Mouse (Mus musculus): ENCODE results near the gene Anks1. TPM values are rescaled to one million over a fixed set of nuclear protein-coding genes. Genes with fewer than 3 reads are reported as not detected.

The Anks1 gene
- polyA plus RNA-seq, 1 experiment from 2014 or later, result 13.3 TPM

GRCm38 (mm10) chr17:28084964-28085363 lies 175.9 kb downstream of the Anks1 start:
- peaks cover 3% of the 10 kb centered on the region; the same call in 1 of the 2 replicates for H3K4me1 ChIP-seq (ENCODE audit: control insufficient read depth, insufficient read depth, low read length)
- H3K9ac ChIP-seq (replicated peaks; ENCODE audit: low read length), result peak overlapping the region; percentile 28; the same call in 1 of the 2 replicates
- H3K27me3 ChIP-seq (ENCODE audit: control insufficient read depth, insufficient read depth, low read length), result no peaks in the 10 kb centered on the region
- 2% methylated on average over 16 of the region's 16 CpGs for WGBS
- peak; percentile 95 for DNase-seq (ENCODE audit: low spot score)
- H3K4me3 ChIP-seq (ENCODE audit: low read depth, low read length), result no peak overlapping the region
- H3K36me3 ChIP-seq (replicated peaks; ENCODE audit: control insufficient read depth, insufficient read depth, low read depth, low read length), result no peaks in the 10 kb centered on the region
- ATAC-seq (replicated peaks; ENCODE audit: insufficient number of reproducible peaks, low FRiP score, low TSS enrichment, low read depth), result peak; percentile 29; the same call in 1 of the 2 replicates
- H3K27ac ChIP-seq (replicated peaks; ENCODE audit: low read depth, low read length), result no peak overlapping the region
- no peaks in the 10 kb centered on the region for H3K9me3 ChIP-seq (replicated peaks; ENCODE audit: control insufficient read depth, low read length)
- peak overlapping the region; percentile 24; the same call in 1 of the 2 replicates for H3K4me2 ChIP-seq (ENCODE audit: low read depth, low read length)

GRCm38 (mm10) chr17:28087430-28087829 lies 178.3 kb downstream of the Anks1 start:
- H3K9ac ChIP-seq (replicated peaks; ENCODE audit: low read length), result 0 out of 2 replicates have a peak overlapping the region, but pooled peaks have one; percentile 2
- ATAC-seq (replicated peaks; ENCODE audit: insufficient number of reproducible peaks, low FRiP score, low TSS enrichment, low read depth) (no peak), DNase-seq (ENCODE audit: low spot score) (peak; percentile 31)
- H3K4me3 ChIP-seq (ENCODE audit: low read depth, low read length), result no peak overlapping the region
- 16% methylated on average over 5 of the region's 5 CpGs for WGBS
- H3K27ac ChIP-seq (replicated peaks; ENCODE audit: low read depth, low read length), result no peak overlapping the region; the same call in 1 of the 2 replicates
- H3K9me3 ChIP-seq (replicated peaks; ENCODE audit: control insufficient read depth, low read length), result no peaks in the 10 kb centered on the region
- no peaks in the 10 kb centered on the region for H3K27me3 ChIP-seq (ENCODE audit: control insufficient read depth, insufficient read depth, low read length)
- peaks cover 2% of the 10 kb centered on the region; the same call in 1 of the 2 replicates for H3K4me1 ChIP-seq (ENCODE audit: control insufficient read depth, insufficient read depth, low read length)
- H3K4me2 ChIP-seq (ENCODE audit: low read depth, low read length), result no peak overlapping the region
- H3K36me3 ChIP-seq (replicated peaks; ENCODE audit: control insufficient read depth, insufficient read depth, low read depth, low read length), result no peaks in the 10 kb centered on the region

GRCm38 (mm10) chr17:28088718-28089117 lies 179.6 kb downstream of the Anks1 start:
- peaks cover 2% of the 10 kb centered on the region; the same call in 1 of the 2 replicates for H3K4me1 ChIP-seq (ENCODE audit: control insufficient read depth, insufficient read depth, low read length)
- no peak overlapping the region for H3K4me2 ChIP-seq (ENCODE audit: low read depth, low read length)
- no peaks in the 10 kb centered on the region for H3K9me3 ChIP-seq (replicated peaks; ENCODE audit: control insufficient read depth, low read length)
- DNase-seq (ENCODE audit: low spot score) (no peak), ATAC-seq (replicated peaks; ENCODE audit: insufficient number of reproducible peaks, low FRiP score, low TSS enrichment, low read depth) (no peak)
- WGBS, result 94% methylated on average over 6 of the region's 6 CpGs
- no peaks in the 10 kb centered on the region for H3K36me3 ChIP-seq (replicated peaks; ENCODE audit: control insufficient read depth, insufficient read depth, low read depth, low read length)
- H3K27ac ChIP-seq (replicated peaks; ENCODE audit: low read depth, low read length), result no peak overlapping the region
- no peak overlapping the region for H3K4me3 ChIP-seq (ENCODE audit: low read depth, low read length)
- no peak overlapping the region for H3K9ac ChIP-seq (replicated peaks; ENCODE audit: low read length)
- H3K27me3 ChIP-seq (ENCODE audit: control insufficient read depth, insufficient read depth, low read length), result no peaks in the 10 kb centered on the region

GRCm38 (mm10) chr17:28092297-28092696 lies 183.2 kb downstream of the Anks1 start:
- WGBS, result 93% methylated on average over 2 of the region's 2 CpGs
- ATAC-seq (replicated peaks; ENCODE audit: insufficient number of reproducible peaks, low FRiP score, low TSS enrichment, low read depth), result no peak
- no peak overlapping the region for H3K4me3 ChIP-seq (ENCODE audit: low read depth, low read length)
- H3K36me3 ChIP-seq (replicated peaks; ENCODE audit: control insufficient read depth, insufficient read depth, low read depth, low read length), result no peaks in the 10 kb centered on the region
- H3K9ac ChIP-seq (replicated peaks; ENCODE audit: low read length), result no peak overlapping the region
- H3K4me2 ChIP-seq (ENCODE audit: low read depth, low read length), result no peak overlapping the region
- H3K9me3 ChIP-seq (replicated peaks; ENCODE audit: control insufficient read depth, low read length), result peaks cover 3% of the 10 kb centered on the region; the same call in 1 of the 2 replicates
- DNase-seq (ENCODE audit: low spot score), result no peak
- no peaks in the 10 kb centered on the region for H3K27me3 ChIP-seq (ENCODE audit: control insufficient read depth, insufficient read depth, low read length)
- H3K4me1 ChIP-seq (ENCODE audit: control insufficient read depth, insufficient read depth, low read length), result peaks cover 2% of the 10 kb centered on the region; the same call in 1 of the 2 replicates
- H3K27ac ChIP-seq (replicated peaks; ENCODE audit: low read depth, low read length), result no peak overlapping the region

- peaks cover 3% of the 10 kb centered on the region; the same call in 1 of the 2 replicates for H3K9me3 ChIP-seq (replicated peaks; ENCODE audit: control insufficient read depth, low read length)
- no peaks in the 10 kb centered on the region for H3K36me3 ChIP-seq (replicated peaks; ENCODE audit: control insufficient read depth, insufficient read depth, low read depth, low read length)
- H3K4me3 ChIP-seq (ENCODE audit: low read depth, low read length), result no peak overlapping the region
- H3K4me2 ChIP-seq (ENCODE audit: low read depth, low read length), result no peak overlapping the region
- ATAC-seq (replicated peaks; ENCODE audit: insufficient number of reproducible peaks, low FRiP score, low TSS enrichment, low read depth) (no peak), DNase-seq (ENCODE audit: low spot score) (no peak)
- no peak overlapping the region for H3K27ac ChIP-seq (replicated peaks; ENCODE audit: low read depth, low read length)
- no peak overlapping the region for H3K9ac ChIP-seq (replicated peaks; ENCODE audit: low read length)
- no peaks in the 10 kb centered on the region for H3K4me1 ChIP-seq (ENCODE audit: control insufficient read depth, insufficient read depth, low read length)
- 83% methylated on average over 3 of the region's 3 CpGs for WGBS
- no peaks in the 10 kb centered on the region for H3K27me3 ChIP-seq (ENCODE audit: control insufficient read depth, insufficient read depth, low read length)
Observed at GRCm38 (mm10) chr17:28093837-28094236, 184.7 kb downstream of the Anks1 start.

- no peak for ATAC-seq (replicated peaks; ENCODE audit: insufficient number of reproducible peaks, low FRiP score, low TSS enrichment, low read depth)
- H3K27ac ChIP-seq (replicated peaks; ENCODE audit: low read depth, low read length), result no peak overlapping the region
- no peak overlapping the region for H3K4me2 ChIP-seq (ENCODE audit: low read depth, low read length)
- DNase-seq (ENCODE audit: low spot score), result no peak
- H3K4me3 ChIP-seq (ENCODE audit: low read depth, low read length), result no peak overlapping the region
- WGBS, result 90% methylated on average over 10 of the region's 10 CpGs
- H3K9me3 ChIP-seq (replicated peaks; ENCODE audit: control insufficient read depth, low read length), result peaks cover 3% of the 10 kb centered on the region; the same call in 1 of the 2 replicates
- no peak overlapping the region for H3K9ac ChIP-seq (replicated peaks; ENCODE audit: low read length)
- no peaks in the 10 kb centered on the region for H3K4me1 ChIP-seq (ENCODE audit: control insufficient read depth, insufficient read depth, low read length)
- no peaks in the 10 kb centered on the region for H3K36me3 ChIP-seq (replicated peaks; ENCODE audit: control insufficient read depth, insufficient read depth, low read depth, low read length)
- no peaks in the 10 kb centered on the region for H3K27me3 ChIP-seq (ENCODE audit: control insufficient read depth, insufficient read depth, low read length)
Observed at GRCm38 (mm10) chr17:28096418-28096817, 187.3 kb downstream of the Anks1 start.

- Histone ChIP-seq H3K4me1 (ENCODE audit: control insufficient read depth, insufficient read depth, low read length) (no peaks in the 10 kb centered on the region; the same call in 1 of the 2 replicates), H3K9ac (replicated peaks; ENCODE audit: low read length) (no peak overlapping the region), H3K9me3 (replicated peaks; ENCODE audit: control insufficient read depth, low read length) (peaks cover 3% of the 10 kb centered on the region; the same call in 1 of the 2 replicates), H3K27ac (replicated peaks; ENCODE audit: low read depth, low read length) (no peak overlapping the region), H3K4me2 (ENCODE audit: low read depth, low read length) (no peak overlapping the region), H3K4me3 (ENCODE audit: low read depth, low read length) (no peak overlapping the region), H3K36me3 (replicated peaks; ENCODE audit: control insufficient read depth, insufficient read depth, low read depth, low read length) (no peaks in the 10 kb centered on the region), H3K27me3 (ENCODE audit: control insufficient read depth, insufficient read depth, low read length) (no peaks in the 10 kb centered on the region)
- 90% methylated on average over 13 of the region's 13 CpGs for WGBS
- DNase-seq (ENCODE audit: low spot score) (no peak), ATAC-seq (replicated peaks; ENCODE audit: insufficient number of reproducible peaks, low FRiP score, low TSS enrichment, low read depth) (no peak)
Observed at GRCm38 (mm10) chr17:28097308-28097707, 188.2 kb downstream of the Anks1 start.

GRCm38 (mm10) chr17:28099086-28099485 lies 190.0 kb downstream of the Anks1 start:
- Histone ChIP-seq H3K4me2 (ENCODE audit: low read depth, low read length) (no peak overlapping the region), H3K36me3 (replicated peaks; ENCODE audit: control insufficient read depth, insufficient read depth, low read depth, low read length) (no peaks in the 10 kb centered on the region), H3K27ac (replicated peaks; ENCODE audit: low read depth, low read length) (no peak overlapping the region)

More at GRCm38 (mm10) chr17:28099086-28099485, 190.0 kb downstream of the Anks1 start:
- Histone ChIP-seq H3K9ac (replicated peaks; ENCODE audit: low read length) (no peak overlapping the region), H3K4me1 (ENCODE audit: control insufficient read depth, insufficient read depth, low read length) (no peaks in the 10 kb centered on the region; the same call in 1 of the 2 replicates), H3K9me3 (replicated peaks; ENCODE audit: control insufficient read depth, low read length) (no peaks in the 10 kb centered on the region), H3K27me3 (ENCODE audit: control insufficient read depth, insufficient read depth, low read length) (no peaks in the 10 kb centered on the region), H3K4me3 (ENCODE audit: low read depth, low read length) (no peak overlapping the region)
- no peak for ATAC-seq (replicated peaks; ENCODE audit: insufficient number of reproducible peaks, low FRiP score, low TSS enrichment, low read depth)
- no peak for DNase-seq (ENCODE audit: low spot score)
- WGBS, result 40% methylated on average over 3 of the region's 3 CpGs
